In the genomic region with DNA sequence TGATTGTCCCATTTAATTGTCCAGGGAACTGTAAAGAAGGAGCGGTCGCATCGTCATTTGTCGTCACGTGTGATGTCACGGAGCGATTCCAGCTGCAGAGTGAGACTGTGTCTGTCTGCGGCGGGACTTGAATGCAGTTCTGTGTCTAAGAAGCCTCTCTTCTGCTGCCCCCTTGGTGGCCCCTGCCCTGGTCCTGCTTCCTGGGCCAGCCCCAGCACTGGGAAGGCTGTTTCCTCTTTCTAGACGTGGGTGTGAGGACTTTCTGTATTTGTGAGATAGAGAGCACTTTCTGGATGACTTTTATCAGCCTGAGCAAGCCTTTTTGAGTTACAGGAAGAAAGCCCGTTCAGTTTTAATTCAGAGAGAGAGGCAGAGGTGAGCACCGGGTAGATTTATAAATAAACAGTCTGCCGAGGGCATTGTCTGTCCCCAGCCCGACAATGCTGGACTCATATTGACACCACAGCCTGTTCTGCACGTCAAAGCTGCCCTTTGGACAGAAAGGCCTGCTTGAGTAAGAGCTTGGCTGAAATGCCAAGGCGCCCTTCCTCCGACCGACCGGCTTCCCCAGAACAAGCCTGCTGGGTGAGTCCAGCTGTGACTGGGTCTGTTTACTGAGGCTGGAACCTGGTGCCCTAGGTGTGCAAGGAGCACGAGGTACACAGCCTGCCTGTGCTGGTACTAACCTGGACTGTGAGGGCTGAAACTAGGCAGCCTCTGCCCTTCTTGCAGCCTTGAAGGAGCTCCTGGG, we compare ENCODE assay signal across 8 mouse cellular contexts. TPM values are rescaled to one million over a fixed set of nuclear protein-coding genes. Genes with fewer than 3 reads are reported as not detected.
A peak's percentile ranks its signal among the peaks of the same experiment; 100 is the strongest.
DNase-seq lines count a peak whose midpoint lies in the region; ATAC-seq and TF ChIP-seq lines count a peak whose summit lies in the region.

No protein-coding gene starts in this region.

- ATAC-seq in hindbrain, embryonic 11.5 days (ENCODE audit: low FRiP score): no peak
- ATAC-seq in heart, embryonic 16.5 days (replicated peaks; ENCODE audit: extremely low read depth, insufficient read depth, low FRiP score): peak; percentile 28
- ATAC-seq in megakaryocyte, adult 5-6 weeks (ENCODE audit: poor library complexity, severe bottlenecking): peak; percentile 56
- peak; percentile 94 for ATAC-seq in stomach, postnatal 0 days (ENCODE audit: low FRiP score, low TSS enrichment)

- peaks cover 29% of the 10 kb centered on the region; the same call in 1 of the 2 replicates for H3K36me3 ChIP-seq in hindbrain, embryonic 10.5 days
- H3K36me3 ChIP-seq in hindbrain, embryonic 11.5 days (ENCODE audit: control insufficient read depth, insufficient read depth, low read length): no peaks in the 10 kb centered on the region
- no peaks in the 10 kb centered on the region for H3K36me3 ChIP-seq in heart, embryonic 16.5 days (ENCODE audit: control insufficient read depth, insufficient read depth)
- H3K36me3 ChIP-seq in stomach, postnatal 0 days (ENCODE audit: control insufficient read depth, insufficient read depth, low read length): peaks cover 2% of the 10 kb centered on the region; the same call in 1 of the 2 replicates

- peak overlapping the region; percentile 62; the same call in 1 of the 2 replicates for H3K27ac ChIP-seq in hindbrain, embryonic 10.5 days
- H3K27ac ChIP-seq in hindbrain, embryonic 11.5 days (ENCODE audit: low read depth, low read length): no peak overlapping the region
- peak overlapping the region; percentile 88 for H3K27ac ChIP-seq in heart, embryonic 16.5 days (ENCODE audit: low read length)
- H3K27ac ChIP-seq in stomach, postnatal 0 days (replicated peaks): peak overlapping the region; percentile 89

- no peak for TF ChIP-seq CTCF in stomach, postnatal 0 days (IDR thresholded peaks at IDR 0.05; ENCODE audit: low read depth)

- no peak overlapping the region for H3K9ac ChIP-seq in hindbrain, embryonic 11.5 days (ENCODE audit: low read depth, low read length)
- peak overlapping the region; percentile 62 for H3K9ac ChIP-seq in heart, embryonic 16.5 days (ENCODE audit: low read length)
- H3K9ac ChIP-seq in stomach, postnatal 0 days (ENCODE audit: low read length): peak overlapping the region; percentile 35; the same call in 1 of the 2 replicates

- H3K4me2 ChIP-seq in hindbrain, embryonic 11.5 days (replicated peaks; ENCODE audit: low read depth, low read length): no peak overlapping the region
- peak overlapping the region; percentile 38 for H3K4me2 ChIP-seq in heart, embryonic 16.5 days (ENCODE audit: low read depth, low read length)
- H3K4me2 ChIP-seq in stomach, postnatal 0 days (replicated peaks; ENCODE audit: low read depth): no peak overlapping the region; the same call in 1 of the 2 replicates

- 66% methylated on average over 20 of the region's 20 CpGs for WGBS in hindbrain, embryonic 10.5 days
- WGBS in hindbrain, embryonic 11.5 days: 64% methylated on average over 20 of the region's 20 CpGs
- WGBS in heart, embryonic 16.5 days: 30% methylated on average over 20 of the region's 20 CpGs
- WGBS in stomach, postnatal 0 days: 23% methylated on average over 20 of the region's 20 CpGs

- no peak for DNase-seq in hindbrain, embryonic 10.5 days (ENCODE audit: low spot score)
- no peak for DNase-seq in hindbrain, embryonic 11.5 days (ENCODE audit: low spot score)
- peak; percentile 72 for DNase-seq in c-Kit-positive CD71-positive TER-119-positive erythroid progenitor cells, embryonic 14.5 days (ENCODE audit: low spot score)
- DNase-seq in kidney, postnatal 14 days: peak; percentile 92
- DNase-seq in stomach, postnatal 0 days (ENCODE audit: low spot score): peak; percentile 92
- DNase-seq in left cerebral cortex, adult 8-10 months (ENCODE audit: low spot score in 2 of 2): no peak

- H3K9me3 ChIP-seq in hindbrain, embryonic 10.5 days: no peaks in the 10 kb centered on the region
- no peaks in the 10 kb centered on the region for H3K9me3 ChIP-seq in hindbrain, embryonic 11.5 days (ENCODE audit: control insufficient read depth, low read length)
- no peaks in the 10 kb centered on the region for H3K9me3 ChIP-seq in heart, embryonic 16.5 days (replicated peaks; ENCODE audit: control insufficient read depth, low read length)
- H3K9me3 ChIP-seq in stomach, postnatal 0 days (ENCODE audit: control insufficient read depth, low read length): no peaks in the 10 kb centered on the region

- no peak overlapping the region for H3K4me3 ChIP-seq in hindbrain, embryonic 10.5 days
- H3K4me3 ChIP-seq in hindbrain, embryonic 11.5 days (ENCODE audit: low read depth, low read length): no peak overlapping the region
- peak overlapping the region; percentile 11; the same call in 1 of the 2 replicates for H3K4me3 ChIP-seq in heart, embryonic 16.5 days (ENCODE audit: low read length)
- H3K4me3 ChIP-seq in stomach, postnatal 0 days (ENCODE audit: low read depth, low read length): no peak overlapping the region

- no peaks in the 10 kb centered on the region for H3K27me3 ChIP-seq in hindbrain, embryonic 10.5 days (ENCODE audit: insufficient read depth, poor library complexity, severe bottlenecking)
- no peaks in the 10 kb centered on the region for H3K27me3 ChIP-seq in hindbrain, embryonic 11.5 days (ENCODE audit: control insufficient read depth, insufficient read depth, low read length)
- H3K27me3 ChIP-seq in heart, embryonic 16.5 days (ENCODE audit: control insufficient read depth, insufficient read depth, low read length): no peaks in the 10 kb centered on the region
- H3K27me3 ChIP-seq in stomach, postnatal 0 days (ENCODE audit: control insufficient read depth, insufficient read depth, low read length): no peaks in the 10 kb centered on the region

- H3K4me1 ChIP-seq in hindbrain, embryonic 10.5 days (replicated peaks): peaks cover 100% of the 10 kb centered on the region
- H3K4me1 ChIP-seq in hindbrain, embryonic 11.5 days (replicated peaks; ENCODE audit: control insufficient read depth, insufficient read depth, low read length): peaks cover 33% of the 10 kb centered on the region
- H3K4me1 ChIP-seq in heart, embryonic 16.5 days (ENCODE audit: control insufficient read depth, insufficient read depth, low read length): peaks cover 93% of the 10 kb centered on the region
- peaks cover 18% of the 10 kb centered on the region for H3K4me1 ChIP-seq in stomach, postnatal 0 days (replicated peaks; ENCODE audit: control insufficient read depth, insufficient read depth)

- no peak for TF ChIP-seq EP300 in stomach, postnatal 0 days (optimal IDR thresholded peaks at IDR 0.05)

RNA-seq across cellular contexts. Expression of a gene that starts 22.1 kb away (rescaled TPM):
- 44.4 and 60.1 TPM in 2 replicates for polyA plus RNA-seq in hindbrain, embryonic 10.5 days (2016; fragmentation: Nextera tagmentation; extraction: Ambion mirVana)
- 47.5 and 57.0 TPM in 2 replicates for polyA plus RNA-seq in hindbrain, embryonic 11.5 days (2014; fragmentation: Nextera tagmentation; extraction: Ambion mirVana)
- polyA plus RNA-seq in heart, embryonic 16.5 days (2015; fragmentation: Nextera tagmentation; extraction: Ambion mirVana): 20.6 and 22.6 TPM in 2 replicates
- 88.9 and 90.1 TPM in 2 replicates for total RNA-seq in megakaryocyte, adult 5-6 weeks (2015)
- total RNA-seq in megakaryocyte, adult 5-6 weeks (2017): 11.4 and 15.6 TPM in 2 replicates
- polyA plus RNA-seq in stomach, postnatal 0 days (2015; fragmentation: Nextera tagmentation; extraction: Ambion mirVana): 13.0 and 13.8 TPM in 2 replicates
- 10 to 100 TPM; 90.1 to 94.2 (median 92.3) TPM for total RNA-seq in left cerebral cortex, adult 8-10 months (2022)

Comparison
In these comparisons a context has a peak if more than half of its experiments do, and no peak if none do; other contexts are left out.
1. DNase-seq: peak in c-Kit-positive CD71-positive TER-119-positive erythroid progenitor cells, embryonic 14.5 days (single experiment), kidney, postnatal 14 days (single experiment) and stomach, postnatal 0 days (single experiment); none in hindbrain, embryonic 10.5 days (single experiment), hindbrain, embryonic 11.5 days (single experiment) and left cerebral cortex, adult 8-10 months (0 of 2).